Mouse (Mus musculus): ENCODE measurements around the gene Brd2. TPM values are rescaled to one million over a fixed set of nuclear protein-coding genes. Genes with fewer than 3 reads are reported as not detected.
A peak's percentile ranks its signal among the peaks of the same experiment; 100 is the strongest.

Brd2 gene
- total RNA-seq, 4 experiments from 2014 or later, result 185 to 240 (median 215) TPM

DNA sequence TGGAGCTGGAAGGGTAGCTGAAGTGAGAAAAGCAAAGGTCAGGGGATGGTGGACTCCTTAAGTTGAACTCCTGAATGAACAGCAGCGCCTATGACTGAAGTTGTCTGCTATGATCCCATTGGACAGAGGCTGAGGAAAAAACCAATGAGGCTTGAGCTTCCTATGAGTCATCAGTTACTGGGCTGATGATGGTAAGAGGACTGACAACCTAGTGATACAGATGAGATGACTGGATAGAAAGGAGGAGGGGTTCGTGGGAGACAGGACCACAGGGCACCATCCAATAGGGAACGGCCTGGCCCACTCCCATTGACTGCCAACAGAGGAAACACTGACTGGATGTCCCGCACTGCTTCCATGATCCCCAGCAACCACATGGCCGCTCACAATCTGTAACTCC is 42.8 kb downstream of the Brd2 start:
- DNase-seq, result no peak

DNA sequence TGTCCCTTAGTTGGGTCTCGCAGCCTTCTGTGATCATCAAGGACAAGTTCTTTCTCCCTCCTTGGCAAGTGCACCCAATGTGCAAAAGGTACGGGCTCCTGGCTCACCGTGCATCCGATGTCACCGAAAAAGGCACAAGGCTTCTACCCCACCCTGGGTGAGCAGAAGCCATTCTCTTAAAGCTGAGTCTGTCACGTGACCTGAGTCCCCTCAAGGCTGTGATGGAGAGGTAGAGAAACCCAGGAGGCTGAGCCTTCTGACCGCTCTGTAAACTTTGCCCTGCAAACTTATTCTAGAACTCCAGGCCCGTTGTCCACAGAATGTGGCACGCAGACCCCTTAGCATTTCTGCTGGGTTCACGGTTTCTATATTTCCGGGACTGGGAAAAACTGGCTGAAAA is 43.4 kb downstream of the Brd2 start:
- no peak for DNase-seq

DNA sequence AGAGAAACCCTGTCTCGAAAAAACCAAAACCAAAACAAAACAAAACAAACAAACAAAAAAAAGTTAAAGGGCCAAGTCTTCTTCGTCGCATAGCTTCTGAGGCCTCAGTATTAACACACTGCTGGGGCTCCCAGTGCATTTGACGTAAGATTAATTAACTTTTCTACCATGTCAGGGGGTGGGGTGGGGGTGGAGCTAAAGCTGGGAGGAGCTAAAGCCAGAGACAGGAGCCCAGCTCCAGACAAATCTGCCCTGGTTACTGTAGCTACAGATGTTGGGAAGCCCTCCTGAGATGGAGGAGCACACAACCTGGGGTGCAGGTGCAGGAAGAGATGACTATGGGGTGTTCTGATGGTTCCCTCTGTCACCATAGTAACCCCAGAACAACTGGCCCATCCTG is 44.3 kb downstream of the Brd2 start:
- DNase-seq, result no peak

DNA sequence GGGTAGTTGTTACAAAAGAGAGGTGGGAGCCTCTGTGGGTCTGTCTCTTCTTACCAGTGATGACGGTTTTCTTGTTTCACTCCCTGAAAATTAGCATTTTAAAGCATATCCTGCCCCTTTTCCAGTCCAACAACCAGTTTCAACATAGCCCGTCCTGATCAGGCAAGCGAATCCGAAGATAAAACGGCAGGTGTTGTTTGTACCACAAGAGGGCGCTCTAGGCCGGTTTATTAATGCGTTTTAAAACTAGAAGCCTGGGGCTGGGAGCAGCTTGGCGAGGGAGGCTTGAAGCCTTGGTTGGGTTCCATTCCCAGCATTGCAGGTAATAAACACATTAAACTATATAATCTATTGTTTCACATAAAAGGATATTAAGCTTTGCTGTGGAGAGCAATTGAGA is 44.9 kb downstream of the Brd2 start:
- peak; percentile 34 for DNase-seq

DNA sequence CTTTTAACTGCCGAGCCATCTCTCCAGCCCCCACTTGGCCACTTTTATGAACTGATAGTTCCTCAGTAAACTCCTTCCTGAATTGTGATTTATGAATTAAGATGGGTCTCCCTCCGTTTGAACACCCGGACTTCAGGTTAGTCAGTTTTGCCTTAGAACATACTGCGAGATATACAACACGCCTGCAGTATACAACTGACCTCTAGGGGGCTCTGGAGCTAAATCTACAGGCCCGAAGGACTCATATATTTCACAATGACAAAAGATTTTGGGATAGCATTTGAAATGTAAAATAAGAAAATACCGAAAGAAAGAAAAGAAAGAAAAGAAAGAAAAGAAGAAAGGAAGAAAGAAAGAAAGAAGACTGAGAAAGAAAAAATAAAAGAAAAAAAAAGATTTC is 47.2 kb downstream of the Brd2 start:
- DNase-seq, result peak; percentile 40

DNA sequence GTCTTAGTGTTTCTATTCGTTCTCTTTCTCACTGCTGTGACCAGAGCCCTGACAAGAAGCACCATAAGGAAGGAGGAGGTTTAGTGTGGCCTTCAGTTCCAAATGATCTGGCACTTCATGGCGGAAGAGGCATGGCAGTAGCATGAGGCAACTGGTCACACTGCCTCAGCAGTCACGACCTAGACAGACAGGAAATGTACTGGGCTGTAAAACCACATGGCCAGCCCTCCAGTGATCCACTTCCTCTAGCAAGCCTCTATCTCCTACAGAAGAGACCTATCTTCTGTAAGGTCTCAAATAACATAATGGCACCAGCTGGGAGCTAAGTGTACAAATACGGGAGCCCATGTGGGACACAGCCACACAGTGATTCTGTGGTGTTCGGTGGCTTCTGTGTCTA is 50.3 kb downstream of the Brd2 start:
- no peak for DNase-seq

DNA sequence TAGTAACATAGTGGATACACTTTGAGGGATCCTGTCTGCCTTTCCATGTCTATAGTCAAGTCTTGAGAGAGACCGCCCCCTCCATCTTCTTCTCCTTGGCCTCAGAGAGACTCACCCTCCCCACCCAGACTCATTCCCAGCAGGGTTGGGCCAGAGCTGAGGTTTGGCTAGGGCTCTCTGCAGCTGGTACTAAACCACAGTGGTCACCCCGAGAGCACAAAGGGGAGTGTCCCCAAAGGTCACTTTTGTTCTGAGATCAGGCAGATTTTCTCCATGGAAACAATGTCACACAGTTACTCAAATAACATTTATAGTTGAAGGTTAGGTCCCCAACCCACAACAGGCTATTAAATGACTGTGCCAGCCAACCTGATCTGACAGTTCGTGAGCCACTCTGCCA is 53.6 kb downstream of the Brd2 start:
- DNase-seq, result no peak

Other genes with a start within 250 kb of the Brd2 start
- not detected for gene Gm7029, start 248.8 kb downstream of the Brd2 start, total RNA-seq (2022)
- 1 to 10 TPM; 1.7 to 3.2 (median 2.6) TPM for gene Kifc1, start 232.0 kb downstream of the Brd2 start, total RNA-seq (2022)
- not detected for gene Platr17, start 217.5 kb downstream of the Brd2 start, total RNA-seq (2022)
- 10 to 100 TPM; 30.2 to 36.2 (median 33.8) TPM for gene Daxx, start 213.2 kb downstream of the Brd2 start, total RNA-seq (2022)
- gene Tapbp, start 206.7 kb downstream of the Brd2 start, total RNA-seq (2022), result 100 to 1,000 TPM; 195 to 259 (median 213) TPM
- 10 to 100 TPM; 35.3 to 39.7 (median 37.5) TPM for gene Zbtb22, start 206.7 kb downstream of the Brd2 start, total RNA-seq (2022)
- gene Rgl2, start 193.1 kb downstream of the Brd2 start, total RNA-seq (2022), result 10 to 100 TPM; 42.1 to 76.2 (median 60.1) TPM
- gene Pfdn6, start 182.3 kb downstream of the Brd2 start, total RNA-seq (2022), result 100 to 1,000 TPM in 1 of 4 experiments, 10 to 100 TPM in 3; 74.1 to 119 (median 79.6) TPM
- 10 to 100 TPM; 30.0 to 43.8 (median 35.1) TPM for gene Wdr46, start 182.0 kb downstream of the Brd2 start, total RNA-seq (2022)
- 1 to 10 TPM; 6.9 to 8.7 (median 7.6) TPM for gene B3galt4, start 171.1 kb downstream of the Brd2 start, total RNA-seq (2022)
- 10 to 100 TPM; 58.6 to 83.5 (median 69.6) TPM for gene Vps52, start 166.8 kb downstream of the Brd2 start, total RNA-seq (2022)
- gene Rps18, start 166.6 kb downstream of the Brd2 start, total RNA-seq (2022), result 100 to 1,000 TPM; 668 to 711 (median 693) TPM
- 100 to 1,000 TPM; 493 to 638 (median 583) TPM for gene H2-K1, start 122.3 kb downstream of the Brd2 start, total RNA-seq (2022)
- gene Ring1, start 98.0 kb downstream of the Brd2 start, total RNA-seq (2022), result 10 to 100 TPM; 42.7 to 84.4 (median 60.7) TPM
- 100 to 1,000 TPM; 249 to 289 (median 271) TPM for gene H2-Ke6, start 94.6 kb downstream of the Brd2 start, total RNA-seq (2022)
- 100 to 1,000 TPM; 176 to 248 (median 200) TPM for gene Slc39a7, start 91.0 kb downstream of the Brd2 start, total RNA-seq (2022)
- gene Rxrb, start 90.8 kb downstream of the Brd2 start, total RNA-seq (2022), result 10 to 100 TPM; 54.8 to 70.9 (median 62.7) TPM
- 1 to 10 TPM in 3 of 4 experiments, under 1 TPM in 1; 0.55 to 1.7 (median 1.4) TPM for gene Col11a2, start 83.2 kb downstream of the Brd2 start, total RNA-seq (2022)
- 1 to 10 TPM in 1 of 4 experiments, under 1 TPM in 3; 0.24 to 1.1 (median 0.64) TPM for gene H2-Oa, start 30.3 kb downstream of the Brd2 start, total RNA-seq (2022)
- 10 to 100 TPM; 12.2 to 24.6 (median 21.1) TPM for gene H2-DMa, start 3.1 kb downstream of the Brd2 start, total RNA-seq (2022)
- 1 to 10 TPM; 2.0 to 4.5 (median 4.0) TPM for gene H2-DMb2, start 20.7 kb upstream of the Brd2 start, total RNA-seq (2022)
- gene H2-DMb1, start 30.4 kb upstream of the Brd2 start, total RNA-seq (2022), result 10 to 100 TPM in 2 of 4 experiments, 1 to 10 TPM in 2; 5.2 to 11.5 (median 10.5) TPM
- 10 to 100 TPM; 19.5 to 22.2 (median 21.3) TPM for gene Tap1, start 64.9 kb upstream of the Brd2 start, total RNA-seq (2022)
- gene Psmb9, start 65.1 kb upstream of the Brd2 start, total RNA-seq (2022), result 10 to 100 TPM; 16.7 to 30.6 (median 25.5) TPM
- 10 to 100 TPM; 30.4 to 41.2 (median 36.4) TPM for gene Psmb8, start 75.1 kb upstream of the Brd2 start, total RNA-seq (2022)
- gene Tap2, start 80.9 kb upstream of the Brd2 start, total RNA-seq (2022), result 10 to 100 TPM; 53.9 to 71.1 (median 67.2) TPM
- gene H2-Ob, start 116.3 kb upstream of the Brd2 start, total RNA-seq (2022), result 1 to 10 TPM; 1.3 to 1.8 (median 1.5) TPM
- 100 to 1,000 TPM in 3 of 4 experiments, 10 to 100 TPM in 1; 62.4 to 146 (median 115) TPM for gene H2-Ab1, start 135.1 kb upstream of the Brd2 start, total RNA-seq (2022)
- 100 to 1,000 TPM in 3 of 4 experiments, 10 to 100 TPM in 1; 77.6 to 181 (median 140) TPM for gene H2-Aa, start 165.2 kb upstream of the Brd2 start, total RNA-seq (2022)
- 100 to 1,000 TPM in 3 of 4 experiments, 10 to 100 TPM in 1; 83.6 to 191 (median 159) TPM for gene H2-Eb1, start 183.2 kb upstream of the Brd2 start, total RNA-seq (2022)
- not detected for gene H2-Eb2, start 203.0 kb upstream of the Brd2 start, total RNA-seq (2022)
- under 1 TPM; 0.40 to 0.90 (median 0.57) TPM for gene Btnl2, start 232.2 kb upstream of the Brd2 start, total RNA-seq (2022)